In the genomic region with DNA sequence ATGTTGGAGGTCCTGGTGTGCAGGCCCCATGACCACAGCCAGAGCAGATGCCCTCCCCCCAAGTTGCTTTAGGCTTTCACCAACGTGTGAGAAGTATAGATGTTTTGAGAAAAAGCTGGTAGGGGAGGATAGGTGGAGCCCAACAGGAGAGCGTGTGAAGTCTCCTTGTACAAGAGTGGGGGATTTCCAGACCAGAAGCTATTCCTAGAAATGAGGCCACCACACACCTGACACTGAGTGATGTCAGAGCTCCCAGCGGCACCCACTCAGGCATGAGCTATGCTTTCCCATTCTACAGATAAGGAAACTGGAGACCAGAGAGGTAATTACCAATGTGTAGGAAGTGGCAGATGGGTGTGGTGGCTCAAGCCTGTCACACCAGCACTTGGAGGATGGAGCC, we compare ENCODE assay signal across 15 mouse cellular contexts. TPM values are rescaled to one million over a fixed set of nuclear protein-coding genes. Genes with fewer than 3 reads are reported as not detected.
A peak's percentile ranks its signal among the peaks of the same experiment; 100 is the strongest.
DNase-seq lines count a peak whose midpoint lies in the region; ATAC-seq and TF ChIP-seq lines count a peak whose summit lies in the region.
"Had no signal": no experiment of that assay in that cellular context is flagged by ENCODE, and none has a peak within 500 bp of the region (broad histone marks: within the 10 kb centered on the region; RNA-seq: fewer than 3 reads in every experiment).

No protein-coding gene starts in this region.

- H3K4me2 ChIP-seq in forebrain, postnatal 0 days (ENCODE audit: low read depth) = no peak overlapping the region
- H3K4me2 ChIP-seq in liver, embryonic 16.5 days (ENCODE audit: low read depth, low read length) = peak overlapping the region; percentile 40
- H3K4me2 ChIP-seq in hindbrain, embryonic 14.5 days (replicated peaks) = no peak overlapping the region
- H3K4me2 ChIP-seq: embryonic facial prominence, embryonic 15.5 days; heart, embryonic 15.5 days had no signal

- no peaks in the 10 kb centered on the region for H3K9me3 ChIP-seq in forebrain, embryonic 10.5 days
- no peaks in the 10 kb centered on the region for H3K9me3 ChIP-seq in forebrain, postnatal 0 days (ENCODE audit: low read length)
- no peaks in the 10 kb centered on the region for H3K9me3 ChIP-seq in liver, embryonic 16.5 days (replicated peaks; ENCODE audit: control insufficient read depth, low read length)
- H3K9me3 ChIP-seq in hindbrain, embryonic 14.5 days (ENCODE audit: control insufficient read depth, low read length) = no peaks in the 10 kb centered on the region
- H3K9me3 ChIP-seq: embryonic facial prominence, embryonic 15.5 days; heart, embryonic 15.5 days had no signal

- H3K27ac ChIP-seq in forebrain, embryonic 10.5 days = peak overlapping the region; percentile 48; the same call in 1 of the 2 replicates
- H3K27ac ChIP-seq in forebrain, postnatal 0 days (ENCODE audit: low read depth, low read length) = no peak overlapping the region
- H3K27ac ChIP-seq in liver, embryonic 16.5 days (ENCODE audit: low read length) = peak overlapping the region; percentile 96
- H3K27ac ChIP-seq in hindbrain, embryonic 14.5 days = no peak overlapping the region
- H3K27ac ChIP-seq: embryonic facial prominence, embryonic 15.5 days; heart, embryonic 15.5 days had no signal

- H3K4me1 ChIP-seq in forebrain, embryonic 10.5 days = no peaks in the 10 kb centered on the region
- no peaks in the 10 kb centered on the region for H3K4me1 ChIP-seq in forebrain, postnatal 0 days (ENCODE audit: insufficient read depth)
- H3K4me1 ChIP-seq in liver, embryonic 16.5 days (ENCODE audit: control insufficient read depth, low read depth, low read length) = peaks cover 54% of the 10 kb centered on the region
- no peaks in the 10 kb centered on the region for H3K4me1 ChIP-seq in hindbrain, embryonic 14.5 days (replicated peaks; ENCODE audit: control insufficient read depth, insufficient read depth, low read length)
- H3K4me1 ChIP-seq: embryonic facial prominence, embryonic 15.5 days had no signal

- H3K9ac ChIP-seq in forebrain, postnatal 0 days = no peak overlapping the region
- H3K9ac ChIP-seq in liver, embryonic 16.5 days (ENCODE audit: low read depth, low read length) = peak overlapping the region; percentile 48
- no peak overlapping the region for H3K9ac ChIP-seq in hindbrain, embryonic 14.5 days
- H3K9ac ChIP-seq: embryonic facial prominence, embryonic 15.5 days; heart, embryonic 15.5 days had no signal

- ATAC-seq in forebrain, postnatal 0 days = no peak
- ATAC-seq in liver, embryonic 16.5 days (ENCODE audit: low read depth) = peak; percentile 68
- no peak for ATAC-seq in hindbrain, embryonic 14.5 days (ENCODE audit: low FRiP score)
- ATAC-seq: Patski had no signal

- 70% methylated on average over 3 of the region's 3 CpGs for WGBS in forebrain, embryonic 10.5 days
- WGBS in forebrain, postnatal 0 days = 83% methylated on average over 3 of the region's 3 CpGs
- WGBS in liver, embryonic 16.5 days (ENCODE audit: insufficient replicate concordance) = 35% methylated on average over 3 of the region's 3 CpGs
- 79% methylated on average over 3 of the region's 3 CpGs for WGBS in hindbrain, embryonic 14.5 days

- no peaks in the 10 kb centered on the region for H3K27me3 ChIP-seq in forebrain, embryonic 10.5 days (ENCODE audit: poor library complexity, severe bottlenecking)
- H3K27me3 ChIP-seq in forebrain, postnatal 0 days (ENCODE audit: insufficient read depth, low read length) = no peaks in the 10 kb centered on the region
- no peaks in the 10 kb centered on the region for H3K27me3 ChIP-seq in liver, embryonic 16.5 days (ENCODE audit: control insufficient read depth, insufficient read depth, low read depth, low read length)
- H3K27me3 ChIP-seq in hindbrain, embryonic 14.5 days (ENCODE audit: control insufficient read depth, insufficient read depth, low read length) = no peaks in the 10 kb centered on the region
- H3K27me3 ChIP-seq: embryonic facial prominence, embryonic 15.5 days; heart, embryonic 15.5 days; Patski had no signal

- no peak for TF ChIP-seq CTCF in forebrain, postnatal 0 days (IDR thresholded peaks at IDR 0.05; ENCODE audit: low read depth)

- H3K36me3 ChIP-seq in forebrain, embryonic 10.5 days (replicated peaks) = no peaks in the 10 kb centered on the region
- no peaks in the 10 kb centered on the region for H3K36me3 ChIP-seq in forebrain, postnatal 0 days (ENCODE audit: insufficient read depth)
- no peaks in the 10 kb centered on the region for H3K36me3 ChIP-seq in liver, embryonic 16.5 days (ENCODE audit: control insufficient read depth, insufficient read depth)
- H3K36me3 ChIP-seq in hindbrain, embryonic 14.5 days (replicated peaks; ENCODE audit: control insufficient read depth, insufficient read depth) = no peaks in the 10 kb centered on the region
- H3K36me3 ChIP-seq: embryonic facial prominence, embryonic 15.5 days; heart, embryonic 15.5 days had no signal

- no peak overlapping the region for H3K4me3 ChIP-seq in forebrain, embryonic 10.5 days
- no peak overlapping the region for H3K4me3 ChIP-seq in forebrain, postnatal 0 days (ENCODE audit: low read depth, low read length)
- no peak overlapping the region for H3K4me3 ChIP-seq in liver, embryonic 16.5 days (ENCODE audit: low read depth, low read length)
- no peak overlapping the region for H3K4me3 ChIP-seq in hindbrain, embryonic 14.5 days (replicated peaks; ENCODE audit: low read length)
- H3K4me3 ChIP-seq: embryonic facial prominence, embryonic 15.5 days; heart, embryonic 15.5 days had no signal

- DNase-seq in forebrain, embryonic 10.5 days (ENCODE audit: extremely low spot score, low spot score) = no peak
- DNase-seq in forebrain, postnatal 0 days = no peak
- peak; percentile 66 for DNase-seq in A20 (ENCODE audit: low read depth, low spot score)
- DNase-seq in c-Kit-positive CD71-positive TER-119-negative erythroid progenitor cells, embryonic 14.5 days (ENCODE audit: low read depth) = peak; percentile 87
- DNase-seq in ovary, adult 18-20 months (ENCODE audit: low spot score) = no peak
- DNase-seq in hindbrain, embryonic 14.5 days (ENCODE audit: low spot score) = no peak
- DNase-seq in ovary, postnatal 10 days (ENCODE audit: low spot score) = no peak
- DNase-seq: adrenal gland, postnatal 36 days; kidney, adult 11 months; left cerebral cortex, postnatal 4 days; lung, postnatal 14 days had no signal

RNA-seq across cellular contexts. Expression of a gene that starts 56.2 kb away (rescaled TPM):
- 17.3 and 18.6 TPM in 2 replicates for polyA plus RNA-seq in forebrain, embryonic 10.5 days (2016; fragmentation: Nextera tagmentation; extraction: Ambion mirVana)
- total RNA-seq in forebrain, postnatal 0 days (2014; rRNA removed) = 33.0 and 43.9 TPM in 2 replicates
- polyA plus RNA-seq in forebrain, postnatal 0 days (2015; fragmentation: Nextera tagmentation; extraction: Ambion mirVana) = 7.6 and 13.3 TPM in 2 replicates
- polyA plus RNA-seq in liver, embryonic 16.5 days (2015; fragmentation: Nextera tagmentation; extraction: Ambion mirVana) = 14.2 and 14.9 TPM in 2 replicates
- 19.6 and 21.3 TPM in 2 replicates for polyA plus RNA-seq in hindbrain, embryonic 14.5 days (2014; fragmentation: Nextera tagmentation; extraction: Ambion mirVana)

Comparison
In these comparisons a context has a peak if more than half of its experiments do, and no peak if none do; other contexts are left out.
1. H3K27ac ChIP-seq: peak in forebrain, embryonic 10.5 days (single experiment) and liver, embryonic 16.5 days (single experiment); none in forebrain, postnatal 0 days (single experiment) and hindbrain, embryonic 14.5 days (single experiment).
2. DNase-seq: peak in A20 (single experiment) and c-Kit-positive CD71-positive TER-119-negative erythroid progenitor cells, embryonic 14.5 days (single experiment); none in forebrain, embryonic 10.5 days (single experiment), forebrain, postnatal 0 days (single experiment), ovary, adult 18-20 months (single experiment), hindbrain, embryonic 14.5 days (single experiment) and ovary, postnatal 10 days (single experiment).